In the genomic region with DNA sequence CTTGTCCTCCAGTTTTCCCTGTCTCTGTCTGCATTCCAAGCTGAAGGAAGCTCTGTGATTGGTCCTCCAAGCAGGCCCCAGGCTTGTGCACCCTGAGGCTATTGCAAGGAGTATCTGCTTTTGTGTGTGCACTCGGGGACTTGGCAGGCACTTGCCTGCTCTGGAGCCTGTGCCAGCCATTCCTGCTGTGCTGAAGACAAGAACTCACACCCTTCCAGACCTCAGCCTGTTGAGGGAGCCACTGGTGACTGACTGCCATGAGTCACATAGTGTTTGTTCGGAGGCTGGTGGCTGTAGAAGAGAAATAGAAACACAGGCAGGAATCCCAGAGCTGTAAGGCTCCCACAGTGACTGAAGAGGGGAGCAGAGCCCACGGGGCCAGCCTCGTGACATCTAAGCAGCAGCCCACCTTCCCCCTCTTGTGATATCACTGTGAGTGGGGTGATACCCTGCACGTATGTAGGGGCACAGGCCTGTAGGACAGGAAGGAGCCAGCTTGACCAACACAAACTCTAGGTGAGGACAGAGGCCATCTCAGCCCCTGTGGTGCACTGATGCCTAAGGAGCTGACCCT, we compare ENCODE assay signal across 9 mouse cellular contexts. TPM values are rescaled to one million over a fixed set of nuclear protein-coding genes. Genes with fewer than 3 reads are reported as not detected.
A peak's percentile ranks its signal among the peaks of the same experiment; 100 is the strongest.
DNase-seq lines count a peak whose midpoint lies in the region; ATAC-seq and TF ChIP-seq lines count a peak whose summit lies in the region.
"Had no signal": no experiment of that assay in that cellular context is flagged by ENCODE, and none has a peak within 500 bp of the region (broad histone marks: within the 10 kb centered on the region; RNA-seq: fewer than 3 reads in every experiment).

No protein-coding gene starts in this region.

- DNase-seq in urinary bladder, postnatal 36 days (ENCODE audit: low spot score in 2 of 2), result peak; percentile 37 to 54
- DNase-seq in urinary bladder, postnatal 4 days (ENCODE audit: low spot score in 2 of 2), result no peak
- DNase-seq in heart, postnatal 36 days, result peak; percentile 34 to 54
- DNase-seq in lung, postnatal 0 days (ENCODE audit: low spot score), result peak; percentile 45
- DNase-seq in ovary, adult 18-20 months (ENCODE audit: low spot score), result no peak
- DNase-seq in testis, postnatal 14 days (ENCODE audit: low spot score), result no peak
- DNase-seq in kidney, adult 9 months, result no peak

- H3K4me1 ChIP-seq in forebrain, embryonic 13.5 days, result peaks cover 13% of the 10 kb centered on the region
- H3K4me1 ChIP-seq in lung, postnatal 0 days (ENCODE audit: insufficient read depth, low read depth, low read length), result no peaks in the 10 kb centered on the region

- H3K9me3 ChIP-seq in forebrain, embryonic 13.5 days (replicated peaks), result no peaks in the 10 kb centered on the region
- no peaks in the 10 kb centered on the region for H3K9me3 ChIP-seq in lung, postnatal 0 days (ENCODE audit: low read length)

- peak; percentile 82 for ATAC-seq in forebrain, embryonic 13.5 days
- ATAC-seq in lung, postnatal 0 days, result peak; percentile 65

- H3K9ac ChIP-seq in forebrain, embryonic 13.5 days, result 0 out of 2 replicates have a peak overlapping the region, but pooled peaks have one; percentile 35
- H3K9ac ChIP-seq in lung, postnatal 0 days (replicated peaks; ENCODE audit: low read depth), result no peak overlapping the region

- H3K27ac ChIP-seq in forebrain, embryonic 13.5 days, result peak overlapping the region; percentile 73
- H3K27ac ChIP-seq in lung, postnatal 0 days (ENCODE audit: low read length), result no peak overlapping the region
- H3K27ac ChIP-seq: kidney, postnatal 0 days had no signal

- intact Hi-C loops in heart, postnatal 36 days (cut with DNase I), result no loop called here

- TF ChIP-seq CTCF in lung, postnatal 0 days (IDR thresholded peaks at IDR 0.05), result 0 out of 2 replicates have a peak, but pooled peaks have one; percentile 20

- WGBS in forebrain, embryonic 13.5 days, result 34% methylated on average over 5 of the region's 5 CpGs
- 63% methylated on average over 5 of the region's 5 CpGs for WGBS in lung, postnatal 0 days

- H3K4me2 ChIP-seq in forebrain, embryonic 13.5 days, result no peak overlapping the region
- no peak overlapping the region for H3K4me2 ChIP-seq in lung, postnatal 0 days (replicated peaks; ENCODE audit: low read depth, low read length)

- peaks cover 30% of the 10 kb centered on the region for H3K36me3 ChIP-seq in forebrain, embryonic 13.5 days (ENCODE audit: poor library complexity, severe bottlenecking)
- 0 out of 2 replicates have a peak, but pooled peaks cover 14% of the 10 kb centered on the region for H3K36me3 ChIP-seq in lung, postnatal 0 days (ENCODE audit: insufficient read depth, low read length)

- H3K4me3 ChIP-seq in forebrain, embryonic 13.5 days, result no peak overlapping the region
- H3K4me3 ChIP-seq in lung, postnatal 0 days (ENCODE audit: low read depth, low read length), result no peak overlapping the region

- no peaks in the 10 kb centered on the region for H3K27me3 ChIP-seq in forebrain, embryonic 13.5 days
- no peaks in the 10 kb centered on the region for H3K27me3 ChIP-seq in lung, postnatal 0 days (replicated peaks; ENCODE audit: insufficient read depth, low read length)

- TF ChIP-seq EP300 in lung, postnatal 0 days (IDR thresholded peaks at IDR 0.05), result no peak

RNA-seq across cellular contexts. Expression of a gene that starts 31.6 kb away (rescaled TPM):
- 0.72 and 0.90 TPM in 2 replicates for polyA plus RNA-seq in forebrain, embryonic 13.5 days (2015; fragmentation: Nextera tagmentation; extraction: Ambion mirVana)
- 10 to 100 TPM; 22.5 to 29.5 TPM for total RNA-seq in heart, postnatal 36 days (2021)
- 9.7 and 16.8 TPM in 2 replicates for polyA plus RNA-seq in lung, postnatal 0 days (2015; fragmentation: Nextera tagmentation; extraction: Ambion mirVana)

RNA-seq across cellular contexts. Expression of a gene that starts 50.0 kb away (rescaled TPM):
- polyA plus RNA-seq in forebrain, embryonic 13.5 days (2015; fragmentation: Nextera tagmentation; extraction: Ambion mirVana), result 5.6 and 13.1 TPM in 2 replicates
- 1 to 10 TPM; 3.5 to 4.9 TPM for total RNA-seq in heart, postnatal 36 days (2021)
- not detected in 2 replicates for polyA plus RNA-seq in lung, postnatal 0 days (2015; fragmentation: Nextera tagmentation; extraction: Ambion mirVana)
- polyA plus RNA-seq: kidney, postnatal 0 days had no signal

RNA-seq across cellular contexts. Expression of a gene that starts 50.5 kb away (rescaled TPM):
- polyA plus RNA-seq in forebrain, embryonic 13.5 days (2015; fragmentation: Nextera tagmentation; extraction: Ambion mirVana), result 133 and 161 TPM in 2 replicates
- total RNA-seq in heart, postnatal 36 days (2021), result 10 to 100 TPM; 45.5 to 50.8 TPM
- 38.1 and 40.3 TPM in 2 replicates for polyA plus RNA-seq in lung, postnatal 0 days (2015; fragmentation: Nextera tagmentation; extraction: Ambion mirVana)

Comparison
In these comparisons a context has a peak if more than half of its experiments do, and no peak if none do; other contexts are left out.
1. DNase-seq: peak in urinary bladder, postnatal 36 days (2 of 2), heart, postnatal 36 days (2 of 2) and lung, postnatal 0 days (single experiment); none in urinary bladder, postnatal 4 days (0 of 2), ovary, adult 18-20 months (single experiment), testis, postnatal 14 days (single experiment) and kidney, adult 9 months (single experiment).